Mouse (Mus musculus) gastrocnemius, adult 2 months (tissue): ENCODE results near the gene Gbf1. TPM values are rescaled to one million over a fixed set of nuclear protein-coding genes. Genes with fewer than 3 reads are reported as not detected.

ENCODE experiments used
- DNase-seq: peaks from one replicate; pipeline ENCODE4 v3.0.0; 2022
- H3K27ac ChIP-seq: fragments of 200-600 bp; 2 replicates; pipeline ENCODE4 v1.8.1; 2022; ENCODE audit warnings: mild to moderate bottlenecking
- H3K4me3 ChIP-seq: fragments of 200-600 bp; 2 replicates; pipeline ENCODE4 v1.8.1; 2022; ENCODE audit warnings: mild to moderate bottlenecking, moderate library complexity
- CTCF ChIP-seq: fragments of 200-600 bp; IDR thresholded peaks from 2 replicates; pipeline ENCODE4 v1.8.1; 2022; ENCODE audit warnings: antibody characterized with exemption, mild to moderate bottlenecking, moderate library complexity
- intact Hi-C: fragments of 180-260 bp; cut with DNase I; formaldehyde crosslinking; loops from one replicate; pipeline ENCODE4 v1.15.1; 2025
- total RNA-seq, 2 experiments: library from RNA; stranded (reverse); gene quantifications; 2 replicates each; pipeline ENCODE4 v1.2.3; 2021

Gbf1 gene
- total RNA-seq, 2 experiments from 2014 or later, result 47.4 to 59.0 TPM

GRCm38 (mm10) chr19:46309651-46310305, 157.5 kb downstream of the Gbf1 start:
- Histone ChIP-seq H3K4me3 (no peak overlapping the region), H3K27ac (no peak overlapping the region)
- DNase-seq, result no peak
- TF ChIP-seq CTCF, result no peak
- intact Hi-C loops, result loop anchor here (2.0 kb wide), 2 partner anchors 175 to 223 kb away; no protein-coding TSS in a partner anchor

GRCm38 (mm10) chr19:46310312-46310865, 158.1 kb downstream of the Gbf1 start:
- no peak for DNase-seq
- intact Hi-C loops, result no loop called here
- TF ChIP-seq CTCF, result no peak
- Histone ChIP-seq H3K27ac (no peak overlapping the region), H3K4me3 (no peak overlapping the region)

GRCm38 (mm10) chr19:46311341-46311740, 159.0 kb downstream of the Gbf1 start:
- intact Hi-C loops, result no loop called here
- DNase-seq, result no peak
- Histone ChIP-seq H3K4me3 (no peak overlapping the region), H3K27ac (no peak overlapping the region)
- no peak for TF ChIP-seq CTCF

GRCm38 (mm10) chr19:46312566-46312965, 160.3 kb downstream of the Gbf1 start:
- intact Hi-C loops, result no loop called here
- no peak overlapping the region for H3K27ac ChIP-seq
- no peak for DNase-seq
- no peak for TF ChIP-seq CTCF
- H3K4me3 ChIP-seq, result no peak overlapping the region

GRCm38 (mm10) chr19:46313116-46313515, 160.8 kb downstream of the Gbf1 start:
- Histone ChIP-seq H3K27ac (no peak overlapping the region), H3K4me3 (no peak overlapping the region)
- intact Hi-C loops, result no loop called here
- no peak for DNase-seq
- TF ChIP-seq CTCF, result no peak

- intact Hi-C loops, result no loop called here
- no peak for DNase-seq
- no peak for TF ChIP-seq CTCF
Observed at GRCm38 (mm10) chr19:46313591-46313990, 161.3 kb downstream of the Gbf1 start.

GRCm38 (mm10) chr19:46314151-46314601, 161.9 kb downstream of the Gbf1 start:
- Histone ChIP-seq H3K27ac (no peak overlapping the region), H3K4me3 (no peak overlapping the region)
- intact Hi-C loops, result no loop called here
- DNase-seq, result no peak
- no peak for TF ChIP-seq CTCF

More at GRCm38 (mm10) chr19:46313591-46313990, 161.3 kb downstream of the Gbf1 start:
- H3K4me3 ChIP-seq, result no peak overlapping the region
- H3K27ac ChIP-seq, result no peak overlapping the region

GRCm38 (mm10) chr19:46314872-46315742, 162.8 kb downstream of the Gbf1 start:
- Histone ChIP-seq H3K27ac (no peak overlapping the region), H3K4me3 (no peak overlapping the region)
- intact Hi-C loops, result no loop called here
- no peak for DNase-seq
- TF ChIP-seq CTCF, result no peak

GRCm38 (mm10) chr19:46315752-46316610, 163.7 kb downstream of the Gbf1 start:
- H3K4me3 ChIP-seq, result no peak overlapping the region
- TF ChIP-seq CTCF, result no peak
- H3K27ac ChIP-seq, result no peak overlapping the region
- intact Hi-C loops, result no loop called here
- DNase-seq, result no peak

- no peak for TF ChIP-seq CTCF
- DNase-seq, result no peak
- intact Hi-C loops, result no loop called here
- peak overlapping the region; percentile 63 for H3K4me3 ChIP-seq
- H3K27ac ChIP-seq, result no peak overlapping the region
Observed at GRCm38 (mm10) chr19:46316846-46317545, 164.7 kb downstream of the Gbf1 start.

- TF ChIP-seq CTCF, result no peak
- Histone ChIP-seq H3K4me3 (peak overlapping the region; percentile 63), H3K27ac (no peak overlapping the region)
- intact Hi-C loops, result no loop called here
- no peak for DNase-seq
Observed at GRCm38 (mm10) chr19:46317546-46317885, 165.2 kb downstream of the Gbf1 start.

GRCm38 (mm10) chr19:46318031-46318471, 165.7 kb downstream of the Gbf1 start:
- intact Hi-C loops, result no loop called here
- no peak for TF ChIP-seq CTCF
- DNase-seq, result no peak
- H3K27ac ChIP-seq, result no peak overlapping the region
- peak overlapping the region; percentile 63 for H3K4me3 ChIP-seq
